Mouse (Mus musculus): ENCODE measurements around the gene Spint4. TPM values are rescaled to one million over a fixed set of nuclear protein-coding genes. Genes with fewer than 3 reads are reported as not detected.

The Spint4 gene
- not detected for polyA plus RNA-seq (2014; fragmentation: Illumina TruSeq; extraction: RNeasy Lipid Tissue Mini Kit (QIAGEN cat#74804); ENCODE audit: insufficient read depth, low read depth, low replicate concordance)

DNA sequence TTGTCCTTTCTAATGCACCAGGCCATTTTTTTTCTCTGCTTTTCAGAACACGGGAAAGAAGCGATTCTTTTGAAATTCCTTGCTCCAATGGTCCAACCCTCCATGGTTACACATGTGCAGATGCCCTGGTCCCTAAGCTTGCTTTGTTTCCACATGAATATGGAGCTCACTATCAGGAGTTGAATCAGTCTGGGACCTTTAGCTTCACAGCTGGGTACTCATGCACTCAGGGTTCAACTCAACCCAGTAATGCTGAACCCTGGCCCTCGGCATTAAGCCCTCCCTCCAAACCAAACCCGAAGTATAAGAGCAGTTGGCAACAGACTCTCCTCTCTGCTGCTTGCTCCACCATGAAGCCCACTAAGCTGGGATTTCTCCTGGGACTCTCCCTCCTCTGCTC, at the start of gene Spint4:
TSS of gene Spint4 (plus strand) at position 301 of the 400 bp plus-strand sequence.

DNA sequence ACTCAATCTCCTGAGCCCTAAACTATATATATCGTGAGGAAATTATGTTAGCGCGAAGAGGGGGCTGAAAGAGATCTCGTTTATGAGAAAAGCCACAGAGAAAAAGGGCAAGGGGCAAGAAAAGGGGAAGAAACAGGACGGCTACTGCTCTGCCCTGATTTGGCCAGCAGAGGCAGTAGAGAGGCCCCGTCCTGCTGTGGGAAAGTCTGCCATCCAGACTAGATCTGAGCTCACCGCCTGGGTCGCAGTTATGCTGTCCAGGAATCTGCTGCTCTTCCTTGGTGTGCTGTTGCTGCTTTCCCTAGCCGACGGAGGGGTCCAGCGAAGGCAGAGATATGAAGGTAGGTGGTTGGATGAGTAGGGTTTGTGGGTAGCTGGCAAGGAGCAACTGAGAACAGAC, 42.4 kb upstream of the Spint4 start, which contains the start of gene Wfdc10:
TSS of gene Wfdc10 (plus strand) at position 189 of the 400 bp plus-strand sequence.

DNA sequence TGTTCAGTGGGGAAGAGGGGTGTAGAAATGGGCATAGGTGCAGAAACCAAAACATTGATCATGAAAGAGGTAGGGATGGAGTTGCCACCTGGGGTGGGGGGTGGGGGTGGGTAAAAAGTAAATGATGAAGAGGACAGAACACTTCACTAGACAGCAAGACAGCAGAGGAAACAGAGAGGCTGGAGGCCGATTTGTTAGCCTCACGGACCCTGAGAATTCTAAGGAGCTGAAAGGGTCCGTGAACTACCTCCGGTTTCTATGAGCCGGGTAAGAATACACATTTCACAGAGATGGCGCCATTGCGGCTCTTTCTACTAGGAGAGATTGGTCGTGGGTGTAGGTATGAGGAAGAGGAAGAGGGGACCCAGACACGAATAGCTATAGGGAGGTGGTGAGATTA, 41.8 kb upstream of the Spint4 start, which contains the start of gene Wfdc9:
TSS of gene Wfdc9 (minus strand) at position 101 of the 400 bp plus-strand sequence.

DNA sequence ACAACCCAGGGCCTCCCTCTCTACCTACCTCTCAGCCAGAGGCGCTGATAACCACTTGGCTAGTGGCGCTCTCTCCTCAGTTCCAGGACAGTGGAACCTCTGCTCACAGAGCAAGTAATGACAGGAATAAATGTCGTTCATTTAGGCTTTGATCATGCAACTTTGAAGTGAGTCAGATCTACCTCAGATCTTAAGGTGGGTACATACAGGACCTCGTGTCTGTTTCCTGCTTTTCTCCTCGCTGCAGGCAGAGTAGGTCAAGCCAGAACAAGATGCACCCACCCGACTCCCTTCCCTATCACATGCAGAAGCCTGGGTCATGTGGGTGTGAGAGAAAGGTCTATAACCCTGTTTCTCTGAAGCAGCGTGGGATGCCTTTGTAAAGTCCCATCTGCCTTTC, 24.3 kb upstream of the Spint4 start, which contains the start of gene Wfdc11:
TSS of gene Wfdc11 (minus strand) at position 101 of the 400 bp plus-strand sequence.

DNA sequence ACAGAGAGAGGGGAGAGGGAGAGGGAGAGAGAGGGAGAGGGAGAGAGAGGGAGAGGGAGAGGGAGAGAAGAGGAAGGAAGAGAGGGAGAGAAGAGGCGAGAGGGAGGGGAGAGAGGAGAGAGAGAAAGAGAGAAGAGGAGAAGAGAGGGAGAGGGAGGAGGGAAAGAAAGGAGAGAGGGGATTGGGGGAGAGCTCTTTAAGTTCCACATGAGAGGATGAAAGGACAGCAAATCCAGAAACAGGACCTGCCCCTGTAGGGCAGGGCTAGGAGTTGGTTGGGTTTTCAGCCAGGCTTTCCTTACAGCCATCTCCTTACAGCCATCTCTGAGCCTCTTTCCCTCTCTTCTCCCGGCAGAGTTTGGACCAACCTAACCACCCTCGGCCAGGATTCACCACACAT, 13.5 kb upstream of the Spint4 start, which contains the start of gene Wfdc13:
TSS of gene Wfdc13 (plus strand) at position 301 of the 400 bp plus-strand sequence.

DNA sequence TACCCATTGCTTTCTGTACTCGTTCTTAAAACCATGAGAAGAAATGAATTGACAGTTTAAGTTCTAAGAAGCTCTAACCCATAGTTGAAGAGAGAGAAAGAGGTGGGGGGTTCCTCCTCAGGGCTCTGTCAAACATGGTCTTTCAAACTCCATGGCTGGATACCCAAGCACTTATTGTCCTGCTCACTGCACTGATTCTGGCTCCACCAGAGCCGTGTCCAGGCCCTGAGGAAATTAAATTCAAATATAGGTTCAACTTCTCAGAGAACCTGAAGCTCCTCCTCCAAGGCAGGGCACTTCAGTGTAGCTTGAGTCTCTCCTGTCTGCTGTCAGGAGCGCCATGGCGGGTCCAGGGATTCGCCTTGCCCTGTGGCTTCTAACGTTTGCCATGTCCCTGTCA, 16.7 kb downstream of the Spint4 start, which contains the start of gene Spint5:
TSS of gene Spint5 (plus strand) at position 301 of the 400 bp plus-strand sequence.

DNA sequence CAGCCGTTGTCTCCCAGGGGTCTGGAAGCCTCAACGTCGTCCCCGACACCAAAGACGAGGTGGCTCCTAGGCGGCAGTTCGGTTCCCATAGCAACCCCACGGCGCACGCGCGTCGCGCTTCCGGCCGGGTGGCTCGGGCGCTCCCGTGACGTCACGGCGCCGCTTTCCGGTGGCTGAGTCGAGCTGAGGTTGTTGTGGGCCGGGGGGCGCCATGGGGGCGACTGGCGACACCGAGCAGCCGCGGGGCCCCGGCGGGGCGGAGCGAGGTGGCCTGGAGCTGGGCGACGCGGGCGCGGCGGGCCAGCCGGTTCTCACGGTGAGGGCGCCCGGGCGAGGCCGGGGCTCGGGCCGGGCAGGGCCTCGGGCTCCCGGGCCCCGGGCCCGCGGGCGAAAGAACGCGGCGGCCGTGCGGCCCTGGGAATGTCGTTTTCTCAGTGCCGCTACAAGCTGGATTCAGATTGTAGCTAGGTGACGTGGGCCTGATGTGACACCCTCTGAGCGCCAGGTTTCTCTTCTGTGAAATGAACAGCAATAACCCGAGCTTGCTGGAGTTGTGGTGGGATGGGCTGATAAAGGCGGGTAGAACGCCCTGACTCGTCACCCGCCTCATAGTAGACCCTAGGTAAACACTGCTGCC, 47.7 kb downstream of the Spint4 start, which contains the start of the genes Wfdc3 and Dnttip1:
TSS of gene Wfdc3 (minus strand) at position 89 of the 637 bp plus-strand sequence.
TSS of gene Dnttip1 (plus strand) at position 141 of the 637 bp plus-strand sequence.

Other genes with a start within 250 kb of the Spint4 start
- 37.0 TPM for gene Sys1, start 241.5 kb upstream of the Spint4 start, polyA plus RNA-seq (2014; fragmentation: Illumina TruSeq; extraction: RNeasy Lipid Tissue Mini Kit (QIAGEN cat#74804); ENCODE audit: insufficient read depth, low read depth, low replicate concordance)
- gene Gm20458, start 237.5 kb upstream of the Spint4 start, polyA plus RNA-seq (2014; fragmentation: Illumina TruSeq; extraction: RNeasy Lipid Tissue Mini Kit (QIAGEN cat#74804); ENCODE audit: insufficient read depth, low read depth, low replicate concordance): not detected
- gene Trp53tg5, start 224.8 kb upstream of the Spint4 start, polyA plus RNA-seq (2014; fragmentation: Illumina TruSeq; extraction: RNeasy Lipid Tissue Mini Kit (QIAGEN cat#74804); ENCODE audit: insufficient read depth, low read depth, low replicate concordance): not detected
- gene Dbndd2, start 212.4 kb upstream of the Spint4 start, polyA plus RNA-seq (2014; fragmentation: Illumina TruSeq; extraction: RNeasy Lipid Tissue Mini Kit (QIAGEN cat#74804); ENCODE audit: insufficient read depth, low read depth, low replicate concordance): 69.5 TPM
- gene Pigt, start 201.0 kb upstream of the Spint4 start, polyA plus RNA-seq (2014; fragmentation: Illumina TruSeq; extraction: RNeasy Lipid Tissue Mini Kit (QIAGEN cat#74804); ENCODE audit: insufficient read depth, low read depth, low replicate concordance): 34.2 TPM
- gene Wfdc2, start 136.1 kb upstream of the Spint4 start, polyA plus RNA-seq (2014; fragmentation: Illumina TruSeq; extraction: RNeasy Lipid Tissue Mini Kit (QIAGEN cat#74804); ENCODE audit: insufficient read depth, low read depth, low replicate concordance): 2,326 TPM
- gene Spint3, start 125.0 kb upstream of the Spint4 start, polyA plus RNA-seq (2014; fragmentation: Illumina TruSeq; extraction: RNeasy Lipid Tissue Mini Kit (QIAGEN cat#74804); ENCODE audit: insufficient read depth, low read depth, low replicate concordance): not detected
- 4.4 TPM for gene Wfdc6a, start 113.1 kb upstream of the Spint4 start, polyA plus RNA-seq (2014; fragmentation: Illumina TruSeq; extraction: RNeasy Lipid Tissue Mini Kit (QIAGEN cat#74804); ENCODE audit: insufficient read depth, low read depth, low replicate concordance)
- gene Eppin, start 104.9 kb upstream of the Spint4 start, polyA plus RNA-seq (2014; fragmentation: Illumina TruSeq; extraction: RNeasy Lipid Tissue Mini Kit (QIAGEN cat#74804); ENCODE audit: insufficient read depth, low read depth, low replicate concordance): not detected
- gene Wfdc6b, start 85.0 kb upstream of the Spint4 start, polyA plus RNA-seq (2014; fragmentation: Illumina TruSeq; extraction: RNeasy Lipid Tissue Mini Kit (QIAGEN cat#74804); ENCODE audit: insufficient read depth, low read depth, low replicate concordance): 3.0 TPM
- 1.2 TPM for gene Wfdc8, start 84.9 kb upstream of the Spint4 start, polyA plus RNA-seq (2014; fragmentation: Illumina TruSeq; extraction: RNeasy Lipid Tissue Mini Kit (QIAGEN cat#74804); ENCODE audit: insufficient read depth, low read depth, low replicate concordance)
- gene Wfdc16, start 59.7 kb upstream of the Spint4 start, polyA plus RNA-seq (2014; fragmentation: Illumina TruSeq; extraction: RNeasy Lipid Tissue Mini Kit (QIAGEN cat#74804); ENCODE audit: insufficient read depth, low read depth, low replicate concordance): 0.95 TPM
- gene Wfdc10, start 42.5 kb upstream of the Spint4 start, polyA plus RNA-seq (2014; fragmentation: Illumina TruSeq; extraction: RNeasy Lipid Tissue Mini Kit (QIAGEN cat#74804); ENCODE audit: insufficient read depth, low read depth, low replicate concordance): 3.9 TPM
- gene Wfdc9, start 41.9 kb upstream of the Spint4 start, polyA plus RNA-seq (2014; fragmentation: Illumina TruSeq; extraction: RNeasy Lipid Tissue Mini Kit (QIAGEN cat#74804); ENCODE audit: insufficient read depth, low read depth, low replicate concordance): not detected
- gene Wfdc11, start 24.4 kb upstream of the Spint4 start, polyA plus RNA-seq (2014; fragmentation: Illumina TruSeq; extraction: RNeasy Lipid Tissue Mini Kit (QIAGEN cat#74804); ENCODE audit: insufficient read depth, low read depth, low replicate concordance): not detected
- gene Wfdc13, start 13.4 kb upstream of the Spint4 start, polyA plus RNA-seq (2014; fragmentation: Illumina TruSeq; extraction: RNeasy Lipid Tissue Mini Kit (QIAGEN cat#74804); ENCODE audit: insufficient read depth, low read depth, low replicate concordance): 1.2 TPM
- not detected for gene Spint5, start 16.8 kb downstream of the Spint4 start, polyA plus RNA-seq (2014; fragmentation: Illumina TruSeq; extraction: RNeasy Lipid Tissue Mini Kit (QIAGEN cat#74804); ENCODE audit: insufficient read depth, low read depth, low replicate concordance)
- gene Wfdc3, start 47.4 kb downstream of the Spint4 start, polyA plus RNA-seq (2014; fragmentation: Illumina TruSeq; extraction: RNeasy Lipid Tissue Mini Kit (QIAGEN cat#74804); ENCODE audit: insufficient read depth, low read depth, low replicate concordance): 4.4 TPM
- 19.0 TPM for gene Dnttip1, start 47.5 kb downstream of the Spint4 start, polyA plus RNA-seq (2014; fragmentation: Illumina TruSeq; extraction: RNeasy Lipid Tissue Mini Kit (QIAGEN cat#74804); ENCODE audit: insufficient read depth, low read depth, low replicate concordance)
- 3.6 TPM for gene Ube2c, start 71.4 kb downstream of the Spint4 start, polyA plus RNA-seq (2014; fragmentation: Illumina TruSeq; extraction: RNeasy Lipid Tissue Mini Kit (QIAGEN cat#74804); ENCODE audit: insufficient read depth, low read depth, low replicate concordance)
- not detected for gene Tnnc2, start 81.5 kb downstream of the Spint4 start, polyA plus RNA-seq (2014; fragmentation: Illumina TruSeq; extraction: RNeasy Lipid Tissue Mini Kit (QIAGEN cat#74804); ENCODE audit: insufficient read depth, low read depth, low replicate concordance)
- gene Snx21, start 87.3 kb downstream of the Spint4 start, polyA plus RNA-seq (2014; fragmentation: Illumina TruSeq; extraction: RNeasy Lipid Tissue Mini Kit (QIAGEN cat#74804); ENCODE audit: insufficient read depth, low read depth, low replicate concordance): 23.7 TPM
- 15.4 TPM for gene Acot8, start 106.4 kb downstream of the Spint4 start, polyA plus RNA-seq (2014; fragmentation: Illumina TruSeq; extraction: RNeasy Lipid Tissue Mini Kit (QIAGEN cat#74804); ENCODE audit: insufficient read depth, low read depth, low replicate concordance)
- 2.5 TPM for gene Zswim3, start 106.6 kb downstream of the Spint4 start, polyA plus RNA-seq (2014; fragmentation: Illumina TruSeq; extraction: RNeasy Lipid Tissue Mini Kit (QIAGEN cat#74804); ENCODE audit: insufficient read depth, low read depth, low replicate concordance)
- 5.2 TPM for gene Zswim1, start 124.2 kb downstream of the Spint4 start, polyA plus RNA-seq (2014; fragmentation: Illumina TruSeq; extraction: RNeasy Lipid Tissue Mini Kit (QIAGEN cat#74804); ENCODE audit: insufficient read depth, low read depth, low replicate concordance)
- 0.45 TPM for gene Spata25, start 130.0 kb downstream of the Spint4 start, polyA plus RNA-seq (2014; fragmentation: Illumina TruSeq; extraction: RNeasy Lipid Tissue Mini Kit (QIAGEN cat#74804); ENCODE audit: insufficient read depth, low read depth, low replicate concordance)
- gene Ctsa, start 134.4 kb downstream of the Spint4 start, polyA plus RNA-seq (2014; fragmentation: Illumina TruSeq; extraction: RNeasy Lipid Tissue Mini Kit (QIAGEN cat#74804); ENCODE audit: insufficient read depth, low read depth, low replicate concordance): 104 TPM
- 4.4 TPM for gene Neurl2, start 135.0 kb downstream of the Spint4 start, polyA plus RNA-seq (2014; fragmentation: Illumina TruSeq; extraction: RNeasy Lipid Tissue Mini Kit (QIAGEN cat#74804); ENCODE audit: insufficient read depth, low read depth, low replicate concordance)
- gene Pltp, start 159.2 kb downstream of the Spint4 start, polyA plus RNA-seq (2014; fragmentation: Illumina TruSeq; extraction: RNeasy Lipid Tissue Mini Kit (QIAGEN cat#74804); ENCODE audit: insufficient read depth, low read depth, low replicate concordance): 368 TPM
- 39.9 TPM for gene Pcif1, start 180.8 kb downstream of the Spint4 start, polyA plus RNA-seq (2014; fragmentation: Illumina TruSeq; extraction: RNeasy Lipid Tissue Mini Kit (QIAGEN cat#74804); ENCODE audit: insufficient read depth, low read depth, low replicate concordance)
- 5.3 TPM for gene Zfp335, start 213.3 kb downstream of the Spint4 start, polyA plus RNA-seq (2014; fragmentation: Illumina TruSeq; extraction: RNeasy Lipid Tissue Mini Kit (QIAGEN cat#74804); ENCODE audit: insufficient read depth, low read depth, low replicate concordance)
- gene Mmp9, start 242.3 kb downstream of the Spint4 start, polyA plus RNA-seq (2014; fragmentation: Illumina TruSeq; extraction: RNeasy Lipid Tissue Mini Kit (QIAGEN cat#74804); ENCODE audit: insufficient read depth, low read depth, low replicate concordance): 8.8 TPM